Mouse (Mus musculus): ENCODE measurements around the gene Bbip1.

Gene Bbip1

GRCm38 (mm10) chr19:53891569-53891968, 52.9 kb downstream of the Bbip1 start:
- no peak for DNase-seq (ENCODE audit: low read depth, low spot score)

- DNase-seq (ENCODE audit: low read depth, low spot score) = no peak
These were observed 53.6 kb downstream of the Bbip1 start for GRCm38 (mm10) chr19:53890781-53891251.

- no peak for DNase-seq (ENCODE audit: low read depth, low spot score)
These were observed 54.2 kb downstream of the Bbip1 start for GRCm38 (mm10) chr19:53890274-53890673.

DNA sequence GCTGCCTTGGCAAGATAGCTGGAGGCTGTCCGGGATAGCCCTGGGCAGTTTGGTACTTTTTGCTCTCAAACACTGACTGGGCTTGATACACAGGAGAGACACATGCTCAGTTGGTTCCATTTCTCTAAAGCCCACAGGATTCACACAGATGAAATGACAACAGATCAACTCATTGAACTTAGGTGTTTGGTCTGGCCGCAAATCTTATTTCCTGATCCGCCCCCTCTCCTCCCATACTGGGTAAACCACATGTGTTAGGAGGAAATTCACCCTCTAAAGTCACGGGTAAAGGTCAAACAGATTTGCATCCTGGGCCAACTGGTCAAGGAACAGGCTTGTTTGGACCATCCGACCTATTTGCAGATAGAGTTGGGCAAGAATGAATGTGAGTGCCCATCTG, 54.9 kb downstream of the Bbip1 start:
- no peak for DNase-seq (ENCODE audit: low read depth, low spot score)

- no peak for DNase-seq (ENCODE audit: low read depth, low spot score)
These were observed 56.1 kb downstream of the Bbip1 start for GRCm38 (mm10) chr19:53888331-53888730.

- DNase-seq (ENCODE audit: low read depth, low spot score) = no peak
These were observed 56.6 kb downstream of the Bbip1 start for GRCm38 (mm10) chr19:53887822-53888221.

DNA sequence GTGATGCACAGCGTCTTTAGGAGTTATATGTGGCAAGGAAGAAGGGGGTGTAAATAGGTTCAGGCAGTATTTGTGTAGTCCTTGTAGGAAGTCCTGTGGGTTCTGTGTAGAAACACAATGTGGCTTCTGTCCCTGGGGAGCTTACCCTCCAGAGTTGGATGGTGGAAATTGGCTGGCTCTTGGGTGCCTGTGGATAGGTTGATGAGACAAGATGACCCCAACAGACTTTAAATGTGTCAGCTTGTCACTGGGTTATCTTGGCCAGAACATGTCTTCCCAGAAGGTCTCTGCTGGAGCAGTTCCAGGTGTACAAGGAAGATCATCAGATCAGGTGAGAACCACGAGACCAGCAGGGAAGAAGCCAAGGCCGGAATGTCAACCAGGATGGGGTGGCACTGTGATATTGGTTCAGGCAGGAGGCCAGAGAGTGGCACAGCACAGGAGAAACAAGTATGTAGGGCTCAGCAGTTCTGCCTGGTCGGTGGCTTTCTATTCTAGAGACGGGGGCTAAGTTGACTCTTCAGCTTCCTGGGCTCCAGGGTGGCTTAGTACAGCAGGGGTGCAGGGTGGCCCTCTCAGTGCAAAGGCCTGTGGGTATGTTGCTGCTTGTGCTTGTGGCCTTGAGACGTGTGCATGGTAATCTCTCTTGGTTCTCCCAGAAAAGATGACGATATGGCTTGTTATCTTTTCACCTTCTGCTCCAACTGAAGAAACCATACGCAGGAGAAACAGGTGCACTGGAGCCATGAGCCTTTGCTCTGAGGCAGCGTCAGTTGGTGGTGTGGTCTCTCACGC, 57.7 kb downstream of the Bbip1 start:
- no peak for DNase-seq (ENCODE audit: low read depth, low spot score)

DNA sequence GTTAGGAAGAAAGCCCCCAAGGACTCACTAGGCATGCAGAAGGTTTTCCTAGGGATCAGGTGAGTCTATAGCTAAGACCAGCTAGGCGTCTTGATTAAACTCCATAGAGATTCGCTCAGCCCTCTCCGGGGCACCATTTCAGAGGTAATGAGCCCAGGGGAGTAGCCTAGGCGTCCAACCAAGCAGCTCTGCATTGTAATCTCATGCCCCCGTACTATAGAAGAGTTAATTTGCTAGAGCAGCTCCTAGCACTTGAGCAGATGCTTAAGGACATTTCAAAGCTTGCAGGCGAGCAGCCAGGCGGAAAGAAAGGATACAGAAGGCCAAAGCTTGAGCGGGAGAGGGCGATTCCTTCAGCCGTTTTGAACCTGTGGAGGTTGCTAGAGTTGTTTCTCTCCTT, 59.0 kb downstream of the Bbip1 start:
- DNase-seq (ENCODE audit: low read depth, low spot score) = no peak

- DNase-seq (ENCODE audit: low read depth, low spot score) = no peak
These were observed 62.6 kb downstream of the Bbip1 start for GRCm38 (mm10) chr19:53881786-53882185.

GRCm38 (mm10) chr19:53880460-53880859, 64.0 kb downstream of the Bbip1 start:
- no peak for DNase-seq (ENCODE audit: low read depth, low spot score)

All from retina, adult 2 months (tissue).